Mouse (Mus musculus) neural tube, embryonic 14.5 days (tissue): Measurements from ENCODE around the gene Wipi2. TPM values are rescaled to one million over a fixed set of nuclear protein-coding genes. Genes with fewer than 3 reads are reported as not detected.
A peak's percentile ranks its signal among the peaks of the same experiment; 100 is the strongest.

Experiments used
- ATAC-seq: fragments of 200-750 bp; cut with Nextera tagmentation; 2 replicates; pipeline ENCODE4 v1.8.0; 2017; ENCODE audit warnings: low read depth, mild to moderate bottlenecking, moderate TSS enrichment, moderate library complexity
- H3K27ac ChIP-seq: fragments of 300-500 bp; sonication (generic); 2 replicates; pipeline ENCODE4 v1.5.1; 2014; ENCODE audit warnings: low read depth, mild to moderate bottlenecking, control low read depth, low read length, moderate library complexity, mixed read lengths
- H3K27me3 ChIP-seq: fragments of 300-500 bp; sonication (generic); 2 replicates; pipeline ENCODE4 v1.6.1; 2014; ENCODE audit warnings: low read length; ENCODE audit not compliant: control insufficient read depth, insufficient read depth
- H3K36me3 ChIP-seq: fragments of 300-500 bp; sonication (generic); 2 replicates; pipeline ENCODE4 v1.6.1; 2014; ENCODE audit warnings: low read length, mixed read lengths; ENCODE audit not compliant: control insufficient read depth, insufficient read depth
- H3K4me1 ChIP-seq: fragments of 300-500 bp; sonication (generic); 2 replicates; pipeline ENCODE4 v1.6.1; 2014; ENCODE audit warnings: low read length; ENCODE audit not compliant: control insufficient read depth, insufficient read depth
- H3K4me2 ChIP-seq: fragments of 300-500 bp; sonication (generic); 2 replicates; pipeline ENCODE4 v1.6.1; 2014; ENCODE audit warnings: mild to moderate bottlenecking, low read depth, low read length, control low read depth
- H3K4me3 ChIP-seq: fragments of 300-500 bp; sonication (generic); 2 replicates; pipeline ENCODE4 v1.5.1; 2014; ENCODE audit warnings: low read depth, low read length, control low read depth, mixed read lengths
- H3K9ac ChIP-seq: fragments of 300-500 bp; sonication (generic); replicated peaks from 2 replicates; pipeline ENCODE4 v1.6.1; 2014; ENCODE audit warnings: low read depth, mild to moderate bottlenecking, control low read depth, low read length, mixed read lengths
- H3K9me3 ChIP-seq: fragments of 300-500 bp; sonication (generic); 2 replicates; pipeline ENCODE4 v1.6.1; 2016; ENCODE audit warnings: low read length; ENCODE audit not compliant: control insufficient read depth
- WGBS: fragments of 180-500 bp; shearing (Covaris S2); extraction: QIAGEN DNeasy Blood & Tissue Kit; methylation state at CpG from one replicate; pipeline ENCODE4 v1.1.7; 2014; 5-methylcytosine and 5-hydroxymethylcytosine counted together
- polyA plus RNA-seq: library from polyadenylated mRNA; unstranded; fragments of >200 nt; fragmentation: Nextera tagmentation; extraction: Ambion mirVana; gene quantifications from 2 replicates; pipeline ENCODE4 v1.2.1, GENCODE M21; 2014

Wipi2 gene
- polyA plus RNA-seq, 1 experiment from 2014 or later = 40.4 TPM

DNA sequence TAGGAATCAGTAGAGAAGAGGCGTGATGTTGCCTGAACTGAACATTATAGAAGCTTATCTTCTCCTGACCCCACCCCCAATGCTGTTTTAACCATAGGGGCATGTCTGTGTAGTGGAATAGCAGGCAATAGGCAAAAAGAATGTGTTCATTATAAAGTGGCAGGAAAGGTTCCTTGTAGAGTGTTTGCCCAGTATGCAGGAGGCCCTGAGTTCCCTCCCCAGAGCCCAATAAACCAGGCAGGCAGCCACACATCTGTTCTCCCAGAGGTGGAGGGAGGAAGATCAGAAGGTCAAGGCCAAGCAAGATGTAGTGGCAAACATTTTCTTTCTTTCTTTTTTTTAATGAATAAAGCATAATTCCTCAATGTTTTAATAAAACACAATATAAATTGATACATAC, 5.4 kb upstream of the Wipi2 start:
- no peak overlapping the region for H3K9ac ChIP-seq
- H3K36me3 ChIP-seq = no peaks in the 10 kb centered on the region
- no peaks in the 10 kb centered on the region for H3K27me3 ChIP-seq
- no peak overlapping the region for H3K4me3 ChIP-seq
- no peaks in the 10 kb centered on the region for H3K4me1 ChIP-seq
- WGBS = 83% methylated on average over 1 of the region's 1 CpGs
- H3K9me3 ChIP-seq = no peaks in the 10 kb centered on the region
- no peak overlapping the region for H3K4me2 ChIP-seq
- H3K27ac ChIP-seq = no peak overlapping the region
- ATAC-seq = no peak

DNA sequence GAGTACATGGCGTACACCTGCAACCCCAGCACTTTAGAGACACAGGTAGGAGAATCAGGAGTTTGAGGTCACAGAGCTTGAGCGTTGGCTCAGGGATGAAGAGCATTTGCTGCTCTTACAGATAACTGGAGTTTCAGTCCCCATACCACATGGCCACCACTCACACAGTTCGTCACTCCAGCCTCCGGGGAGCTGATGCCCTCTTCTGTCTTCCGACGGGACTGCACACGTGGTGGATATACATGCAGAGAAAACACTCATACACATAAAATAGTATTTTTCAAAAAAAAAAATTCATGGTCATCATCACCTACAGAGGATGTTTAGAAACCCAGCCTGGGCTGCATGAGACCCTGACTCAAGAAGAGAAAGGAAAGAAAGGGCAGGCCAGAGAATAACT, 4.4 kb upstream of the Wipi2 start:
- no peaks in the 10 kb centered on the region for H3K36me3 ChIP-seq
- WGBS = 89% methylated on average over 7 of the region's 7 CpGs
- no peak overlapping the region for H3K27ac ChIP-seq
- ATAC-seq = no peak
- no peaks in the 10 kb centered on the region for H3K9me3 ChIP-seq
- H3K27me3 ChIP-seq = no peaks in the 10 kb centered on the region
- H3K4me1 ChIP-seq = no peaks in the 10 kb centered on the region
- H3K4me3 ChIP-seq = no peak overlapping the region
- no peak overlapping the region for H3K9ac ChIP-seq
- H3K4me2 ChIP-seq = no peak overlapping the region

DNA sequence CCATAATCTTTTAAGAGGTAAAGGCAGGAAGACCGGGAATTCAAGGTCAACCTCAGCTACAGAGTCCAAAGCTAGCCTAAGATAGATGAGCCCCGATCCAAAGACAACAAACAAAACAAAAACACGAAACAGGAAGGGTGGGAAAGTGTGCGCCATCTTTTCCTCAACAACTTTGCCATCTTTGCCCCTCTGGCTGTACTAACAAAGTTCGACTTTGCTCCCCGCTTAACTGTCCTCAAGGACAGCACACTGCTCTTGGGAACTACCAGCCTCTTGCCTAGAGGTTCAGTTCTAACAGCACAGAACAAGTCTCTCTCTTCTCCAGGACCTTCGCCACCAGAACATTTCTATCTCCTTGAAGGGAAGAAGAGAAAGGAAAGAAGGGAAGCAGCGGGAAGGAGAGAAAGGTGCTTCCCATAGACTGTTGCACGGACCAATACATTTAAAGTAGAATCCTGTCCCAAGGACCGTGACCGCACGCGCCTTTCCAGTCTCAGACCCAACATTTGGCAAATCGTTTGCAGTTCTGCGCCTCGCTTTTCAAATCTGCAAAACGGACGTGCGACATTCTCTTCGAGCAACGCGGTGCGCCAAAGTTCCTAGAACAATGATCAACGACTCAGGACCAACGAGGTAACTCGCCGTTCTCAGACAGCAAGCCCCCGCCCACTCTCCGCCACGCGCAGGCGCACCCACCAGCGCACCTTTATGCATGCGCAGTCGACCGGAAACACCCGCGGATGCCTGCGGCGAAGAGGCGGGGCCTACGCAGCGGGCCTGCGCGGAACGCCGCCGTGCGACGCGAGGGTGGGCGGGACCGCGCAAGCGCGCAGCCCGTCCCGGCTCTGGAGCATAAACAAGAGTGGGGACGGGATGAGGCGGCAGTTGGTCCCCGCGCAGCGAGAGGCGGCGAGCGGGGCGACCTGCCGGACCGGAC, 1.5 kb downstream of the Wipi2 start:
- Histone ChIP-seq H3K9ac (peak overlapping the region; percentile 78), H3K36me3 (peaks cover 6% of the 10 kb centered on the region; the same call in 1 of the 2 replicates), H3K4me3 (peak overlapping the region; percentile 94), H3K27ac (peak overlapping the region; percentile 76), H3K4me1 (peaks cover 19% of the 10 kb centered on the region), H3K9me3 (no peaks in the 10 kb centered on the region), H3K27me3 (no peaks in the 10 kb centered on the region), H3K4me2 (peak overlapping the region; percentile 77)
- peak; percentile 96 for ATAC-seq
- WGBS = 1% methylated on average over 69 of the region's 69 CpGs

DNA sequence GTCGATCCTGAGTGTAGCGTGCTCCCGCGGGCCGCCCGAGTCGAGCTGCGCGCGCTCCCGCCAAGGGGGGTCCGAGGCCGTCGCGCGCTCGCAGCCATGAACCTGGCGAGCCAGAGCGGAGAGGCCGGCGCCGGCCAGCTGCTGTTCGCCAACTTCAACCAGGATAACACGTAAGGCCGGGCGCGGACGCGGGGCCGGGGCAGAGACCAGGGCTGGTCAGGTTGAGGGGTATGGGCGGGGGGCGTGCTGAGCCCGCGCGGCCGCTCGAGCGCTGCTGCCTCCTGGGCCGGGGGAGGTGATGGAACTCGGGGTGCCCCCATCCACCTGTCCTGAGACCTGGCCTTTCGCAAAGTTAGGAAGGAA, 2.1 kb downstream of the Wipi2 start:
- no peaks in the 10 kb centered on the region for H3K9me3 ChIP-seq
- peak overlapping the region; percentile 76 for H3K27ac ChIP-seq
- H3K27me3 ChIP-seq = no peaks in the 10 kb centered on the region
- peaks cover 9% of the 10 kb centered on the region; the same call in 1 of the 2 replicates for H3K36me3 ChIP-seq
- peak overlapping the region; percentile 94 for H3K4me3 ChIP-seq
- peak; percentile 77 for ATAC-seq
- peaks cover 19% of the 10 kb centered on the region for H3K4me1 ChIP-seq
- peak overlapping the region; percentile 77 for H3K4me2 ChIP-seq
- peak overlapping the region; percentile 78 for H3K9ac ChIP-seq
- WGBS = under 1% methylated on average over 39 of the region's 41 CpGs

DNA sequence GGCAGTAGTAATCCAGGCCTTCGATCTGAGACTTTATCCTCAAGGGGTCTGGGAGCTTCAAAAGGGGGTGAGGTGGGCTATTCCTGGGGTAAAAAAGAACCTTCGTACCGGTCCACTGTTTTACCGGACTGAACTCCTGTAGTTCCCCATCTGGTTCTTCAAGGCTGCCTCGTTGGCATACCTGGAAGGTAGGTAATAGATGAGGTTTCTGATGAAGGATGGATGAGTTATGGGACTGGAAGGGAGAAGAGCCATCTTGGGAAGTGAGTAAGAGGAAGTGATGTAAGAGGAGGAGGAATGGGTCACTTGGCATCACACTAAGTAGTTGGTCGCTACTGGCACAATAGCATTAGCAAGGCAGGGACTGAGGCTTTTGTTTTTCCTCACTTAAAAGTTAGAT, 2.7 kb downstream of the Wipi2 start:
- Histone ChIP-seq H3K27me3 (no peaks in the 10 kb centered on the region), H3K9ac (peak overlapping the region; percentile 78), H3K4me2 (peak overlapping the region; percentile 77), H3K9me3 (no peaks in the 10 kb centered on the region), H3K27ac (no peak overlapping the region), H3K4me1 (peaks cover 19% of the 10 kb centered on the region), H3K36me3 (peaks cover 9% of the 10 kb centered on the region; the same call in 1 of the 2 replicates), H3K4me3 (peak overlapping the region; percentile 94)
- WGBS = 9% methylated on average over 6 of the region's 6 CpGs
- no peak for ATAC-seq

DNA sequence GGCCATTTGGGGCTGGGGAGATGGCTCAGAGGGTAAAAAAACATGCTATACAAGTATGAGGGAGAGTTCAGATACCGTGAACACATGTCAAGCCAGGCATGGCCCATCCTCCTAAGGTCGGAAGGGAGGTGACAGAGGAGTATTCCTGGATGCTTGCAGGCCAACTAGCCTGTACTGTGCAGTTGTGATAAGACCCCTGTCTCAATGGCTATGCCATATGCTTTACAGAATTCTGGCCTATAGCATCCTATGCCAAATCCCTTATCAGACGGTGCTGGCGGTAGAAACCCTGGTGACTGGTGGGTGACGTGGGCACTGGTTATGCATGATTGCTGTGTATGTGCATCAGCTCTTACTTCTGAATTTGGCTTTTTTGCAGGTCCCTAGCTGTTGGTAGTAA, 10.3 kb downstream of the Wipi2 start:
- Histone ChIP-seq H3K36me3 (peaks cover 18% of the 10 kb centered on the region; the same call in 1 of the 2 replicates), H3K4me3 (no peak overlapping the region), H3K27me3 (no peaks in the 10 kb centered on the region), H3K9ac (no peak overlapping the region), H3K27ac (no peak overlapping the region), H3K4me2 (no peak overlapping the region), H3K9me3 (no peaks in the 10 kb centered on the region), H3K4me1 (no peaks in the 10 kb centered on the region)
- 94% methylated on average over 5 of the region's 5 CpGs for WGBS
- ATAC-seq = no peak

DNA sequence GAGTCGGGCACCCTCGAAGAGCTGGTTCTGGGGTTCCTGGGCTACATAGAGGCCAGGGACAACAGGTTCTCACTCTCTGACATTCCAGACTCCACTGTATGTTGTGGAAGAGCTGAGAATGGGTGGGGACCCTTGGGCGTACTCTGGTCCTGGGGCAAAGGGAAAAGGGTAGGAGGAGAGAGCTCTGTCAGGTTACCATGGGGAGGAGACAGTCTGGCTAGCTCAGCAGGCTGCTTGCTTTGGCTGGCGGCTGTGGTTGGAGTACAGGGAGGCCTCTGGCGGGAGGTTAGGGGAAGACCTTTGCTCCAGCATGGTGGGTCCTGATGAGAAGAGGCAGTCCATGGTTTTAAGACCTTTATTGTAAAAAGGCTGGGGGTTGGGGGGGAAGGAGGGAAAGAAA, 12.6 kb downstream of the Wipi2 start:
- H3K4me2 ChIP-seq = no peak overlapping the region
- no peak overlapping the region for H3K9ac ChIP-seq
- H3K9me3 ChIP-seq = no peaks in the 10 kb centered on the region
- no peak overlapping the region for H3K27ac ChIP-seq
- H3K4me1 ChIP-seq = no peaks in the 10 kb centered on the region
- ATAC-seq = no peak
- H3K4me3 ChIP-seq = no peak overlapping the region
- peaks cover 10% of the 10 kb centered on the region; the same call in 1 of the 2 replicates for H3K36me3 ChIP-seq
- WGBS = 85% methylated on average over 5 of the region's 5 CpGs
- no peaks in the 10 kb centered on the region for H3K27me3 ChIP-seq

DNA sequence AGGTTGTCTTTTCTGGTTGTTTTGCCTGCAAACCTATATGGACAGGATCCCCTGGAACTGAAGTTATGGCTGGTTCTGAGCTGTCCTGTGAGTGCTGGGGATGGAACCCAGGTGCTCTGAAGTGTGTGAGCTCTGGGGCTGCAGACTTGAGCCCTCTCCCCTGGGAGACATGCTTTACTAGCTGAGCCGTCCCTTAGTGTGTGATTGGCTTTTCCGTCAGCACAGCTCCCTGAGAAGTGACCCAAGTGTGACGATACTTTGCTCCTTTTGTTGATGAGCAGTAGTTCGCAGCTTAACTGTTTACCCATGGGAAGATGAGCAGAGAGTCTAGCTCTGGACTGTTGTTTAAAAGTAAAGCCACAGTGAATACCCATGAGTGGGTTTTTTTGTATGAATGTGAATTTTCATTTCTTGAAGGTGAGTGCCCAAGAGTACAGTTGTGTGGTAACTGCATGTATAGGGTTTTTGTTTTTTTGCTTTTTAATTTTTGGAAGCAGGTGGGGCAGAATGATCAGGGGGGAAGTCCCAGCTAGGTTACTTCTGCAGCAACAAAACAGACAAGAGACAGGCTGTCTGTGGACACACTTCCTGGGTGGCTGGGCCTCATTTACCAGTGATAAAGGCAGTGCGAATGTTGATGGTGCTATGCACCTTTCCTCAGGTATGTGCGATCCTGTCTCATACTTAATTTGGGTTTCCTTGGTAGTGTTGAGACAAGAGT, 14.0 kb downstream of the Wipi2 start:
- Histone ChIP-seq H3K4me2 (no peak overlapping the region), H3K4me3 (no peak overlapping the region), H3K9me3 (no peaks in the 10 kb centered on the region), H3K4me1 (no peaks in the 10 kb centered on the region), H3K36me3 (peaks cover 10% of the 10 kb centered on the region; the same call in 1 of the 2 replicates), H3K27ac (no peak overlapping the region), H3K9ac (no peak overlapping the region), H3K27me3 (no peaks in the 10 kb centered on the region)
- WGBS = 79% methylated on average over 6 of the region's 6 CpGs
- no peak for ATAC-seq

DNA sequence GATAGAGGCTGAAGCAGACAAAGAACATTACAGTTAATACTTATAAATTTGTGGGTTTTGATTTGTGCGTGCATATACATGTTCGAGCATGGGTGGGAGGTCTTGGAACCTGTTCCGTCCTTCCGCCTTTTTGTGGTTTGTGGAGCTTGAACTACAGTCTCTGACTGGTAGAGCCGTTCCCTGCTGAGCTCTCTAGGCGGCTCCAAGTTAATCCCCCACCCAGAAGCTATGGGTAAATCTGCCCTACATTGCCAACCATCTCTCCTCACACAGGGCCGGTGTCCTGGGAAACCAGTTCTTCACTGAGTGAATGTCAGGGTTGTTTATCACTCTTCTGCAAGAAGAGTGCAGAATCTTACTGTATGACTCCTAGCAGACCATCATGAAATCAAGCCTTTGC, 20.7 kb downstream of the Wipi2 start:
- no peak overlapping the region for H3K4me2 ChIP-seq
- H3K9me3 ChIP-seq = no peaks in the 10 kb centered on the region
- no peaks in the 10 kb centered on the region for H3K27me3 ChIP-seq
- no peak overlapping the region for H3K4me3 ChIP-seq
- no peak overlapping the region for H3K9ac ChIP-seq
- ATAC-seq = no peak
- H3K27ac ChIP-seq = no peak overlapping the region
- no peaks in the 10 kb centered on the region for H3K36me3 ChIP-seq
- 75% methylated on average over 7 of the region's 7 CpGs for WGBS
- H3K4me1 ChIP-seq = peaks cover 12% of the 10 kb centered on the region; the same call in 1 of the 2 replicates
